Mouse (Mus musculus) spleen, adult 12 weeks (tissue): ENCODE measurements around the gene Tgfbr3.
"Not testable (repeated sequence)": the region's sequence is repeated elsewhere in the genome, so short reads cannot be mapped to it uniquely, and the experiment has no call there.

Experiments
- DNase-seq: peaks from one replicate; pipeline ENCODE4 v3.0.0; 2022; ENCODE audit warnings: low spot score

The Tgfbr3 gene

GRCm38 (mm10) chr5:107240276-107240675 lies 49.2 kb downstream of the Tgfbr3 start:
- DNase-seq = no peak

GRCm38 (mm10) chr5:107237971-107238426 lies 51.4 kb downstream of the Tgfbr3 start:
- no peak for DNase-seq

DNA sequence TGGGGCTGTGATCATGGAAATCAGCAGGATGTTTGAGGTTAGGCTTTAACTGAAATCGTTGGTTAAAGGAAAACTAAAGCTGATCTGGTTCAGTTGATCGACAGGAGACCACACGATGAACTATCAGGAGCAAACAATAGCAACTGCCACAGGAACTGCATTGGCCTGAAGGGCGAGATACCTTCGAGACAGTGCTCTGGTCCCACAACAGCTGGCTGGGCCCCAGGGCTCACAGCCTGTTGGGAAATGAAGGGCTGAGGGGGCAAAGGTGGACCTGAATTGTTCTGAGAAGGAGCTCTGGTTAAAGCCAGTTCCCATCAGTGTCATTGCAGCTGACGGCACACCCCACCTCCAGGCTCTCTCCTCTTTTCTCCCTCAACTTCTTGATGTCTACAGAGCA lies 52.5 kb downstream of the Tgfbr3 start:
- no peak for DNase-seq

DNA sequence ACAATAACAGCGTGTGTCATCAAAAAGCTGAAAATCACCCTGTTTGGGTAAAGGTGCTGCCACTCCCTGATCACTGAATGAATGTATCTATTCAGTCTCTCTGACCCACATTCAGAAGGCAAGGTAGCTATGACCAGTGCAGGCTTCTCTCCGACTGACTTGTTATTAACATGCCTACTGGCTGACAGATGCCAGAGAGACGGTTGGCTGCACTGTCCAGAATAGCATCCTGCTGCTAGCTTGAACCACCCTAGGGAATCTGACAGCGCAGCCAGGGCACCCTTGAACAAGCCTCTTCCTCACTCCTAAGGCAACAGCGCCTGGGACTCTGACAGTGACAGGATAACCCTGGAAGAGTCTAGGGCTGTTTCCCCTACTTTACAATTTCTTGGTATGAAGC lies 53.4 kb downstream of the Tgfbr3 start:
- DNase-seq = no peak

DNA sequence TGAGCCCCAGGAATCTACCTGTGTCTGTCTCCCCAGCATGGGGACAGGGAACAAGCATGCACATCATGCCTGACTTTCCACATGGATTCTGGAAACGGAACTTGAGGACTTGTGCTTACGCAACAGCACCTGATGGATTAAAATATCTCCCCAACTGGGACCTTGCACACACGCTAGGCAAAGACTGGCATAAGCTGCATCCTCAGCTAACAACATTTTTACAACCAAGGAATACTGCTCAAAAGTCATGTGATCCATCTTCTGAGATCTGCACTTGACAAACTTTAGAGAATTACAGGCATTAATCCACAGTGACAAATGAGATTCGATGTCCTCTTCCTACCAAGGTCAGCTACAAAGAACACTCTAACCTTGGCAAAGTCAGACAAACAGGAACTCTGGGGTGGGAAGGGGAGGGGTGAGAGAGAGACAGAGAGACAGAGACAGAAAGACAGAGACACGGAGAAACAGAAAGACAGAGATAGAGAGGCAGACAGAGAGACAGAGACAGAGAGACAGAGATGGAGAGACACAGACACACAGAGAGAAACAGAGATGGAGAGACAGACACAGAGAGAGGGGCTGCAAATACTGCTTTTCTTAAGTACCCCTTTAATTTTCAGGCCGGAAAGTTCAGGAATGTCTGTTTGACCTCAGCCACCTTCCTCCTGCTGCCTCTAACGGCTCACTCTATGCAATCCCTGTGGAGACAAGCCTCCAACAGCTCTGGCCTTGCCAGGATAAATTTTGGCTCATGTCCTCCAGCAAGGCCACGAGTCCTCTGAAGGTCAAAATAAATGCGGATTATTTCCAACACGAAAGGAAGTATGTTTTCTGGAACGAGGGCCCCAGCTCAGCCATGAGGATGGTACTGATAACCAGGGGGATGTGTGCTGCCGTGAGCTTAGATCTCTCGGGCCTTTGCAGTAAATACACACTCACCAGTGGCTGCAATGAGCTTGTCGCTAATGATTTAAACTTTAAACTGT lies 55.8 kb downstream of the Tgfbr3 start:
- no peak for DNase-seq

DNA sequence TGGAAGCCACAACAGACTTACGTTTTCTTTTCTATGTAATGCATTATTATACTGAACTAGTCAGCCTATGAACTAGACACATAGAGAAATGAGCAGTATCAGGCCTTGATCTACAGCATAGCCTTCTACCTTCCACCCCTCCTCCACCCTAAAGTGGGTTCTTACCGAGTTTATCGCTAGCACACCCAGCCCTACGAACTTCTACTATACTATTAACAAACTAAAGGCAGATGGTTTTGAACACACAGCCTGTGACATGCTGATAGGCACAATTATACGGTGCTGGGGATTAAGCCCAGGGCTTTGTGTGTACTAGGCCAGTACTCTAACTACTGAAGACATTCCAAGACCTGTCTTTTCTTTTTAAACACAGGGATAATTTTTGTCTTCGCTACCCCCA lies 59.2 kb downstream of the Tgfbr3 start:
- DNase-seq = no peak

DNA sequence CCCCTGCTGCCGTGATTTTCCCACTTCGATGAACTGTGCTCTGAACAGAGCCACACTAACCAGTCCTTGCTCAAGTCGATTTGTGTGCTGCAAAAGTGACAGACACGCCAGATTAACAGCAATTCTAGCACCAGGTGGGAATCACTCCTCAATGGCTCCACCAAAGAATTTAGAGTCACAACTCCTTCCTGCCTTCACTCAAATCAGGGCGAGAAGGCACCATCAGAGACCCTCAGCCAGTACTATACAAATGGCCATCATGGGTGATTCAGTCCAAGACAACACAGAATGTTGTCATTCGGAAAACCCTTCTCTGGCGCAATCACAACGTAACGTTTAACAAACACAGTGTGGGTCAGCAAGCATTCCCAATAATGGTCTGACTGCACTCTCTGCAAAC lies 60.4 kb downstream of the Tgfbr3 start:
- no peak for DNase-seq

- no peak for DNase-seq
Observed at GRCm38 (mm10) chr5:107227580-107227979, 61.8 kb downstream of the Tgfbr3 start.

- DNase-seq = no peak
Observed at GRCm38 (mm10) chr5:107224820-107225417, 64.5 kb downstream of the Tgfbr3 start.

- no peak for DNase-seq
Observed at GRCm38 (mm10) chr5:107224151-107224550, 65.3 kb downstream of the Tgfbr3 start.

GRCm38 (mm10) chr5:107223483-107223882 lies 65.9 kb downstream of the Tgfbr3 start:
- not testable (repeated sequence) for DNase-seq

GRCm38 (mm10) chr5:107223029-107223428 lies 66.4 kb downstream of the Tgfbr3 start:
- DNase-seq = no peak

GRCm38 (mm10) chr5:107222670-107223005 lies 66.8 kb downstream of the Tgfbr3 start:
- no peak for DNase-seq

GRCm38 (mm10) chr5:107221892-107222669 lies 67.3 kb downstream of the Tgfbr3 start:
- DNase-seq = no peak

- no peak for DNase-seq
Observed at GRCm38 (mm10) chr5:107220936-107221335, 68.5 kb downstream of the Tgfbr3 start.

GRCm38 (mm10) chr5:107219883-107220282 lies 69.5 kb downstream of the Tgfbr3 start:
- DNase-seq = no peak

DNA sequence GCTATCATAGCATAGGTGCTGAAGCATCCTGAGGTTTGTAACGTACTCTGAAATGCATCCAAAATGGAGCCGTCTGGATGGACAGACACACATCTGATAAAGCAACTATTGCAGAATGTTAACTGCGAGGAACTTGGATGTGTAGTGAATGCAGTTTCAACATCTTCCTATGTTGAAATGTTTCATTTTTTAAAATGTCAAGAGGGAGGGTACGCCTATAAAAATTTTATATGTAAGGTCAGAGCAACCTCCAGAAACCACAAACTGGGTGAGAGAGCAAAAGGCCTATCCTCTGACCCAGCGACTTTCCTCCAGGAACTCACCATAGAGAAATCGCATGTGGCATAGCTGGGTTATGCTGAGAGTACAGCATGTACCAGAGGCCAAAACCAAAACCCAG lies 70.1 kb downstream of the Tgfbr3 start:
- DNase-seq = no peak

- no peak for DNase-seq
Observed at GRCm38 (mm10) chr5:107218594-107218993, 70.8 kb downstream of the Tgfbr3 start.

GRCm38 (mm10) chr5:107217139-107217538 lies 72.3 kb downstream of the Tgfbr3 start:
- no peak for DNase-seq

- no peak for DNase-seq
Observed at GRCm38 (mm10) chr5:107213373-107214132, 75.9 kb downstream of the Tgfbr3 start.

DNA sequence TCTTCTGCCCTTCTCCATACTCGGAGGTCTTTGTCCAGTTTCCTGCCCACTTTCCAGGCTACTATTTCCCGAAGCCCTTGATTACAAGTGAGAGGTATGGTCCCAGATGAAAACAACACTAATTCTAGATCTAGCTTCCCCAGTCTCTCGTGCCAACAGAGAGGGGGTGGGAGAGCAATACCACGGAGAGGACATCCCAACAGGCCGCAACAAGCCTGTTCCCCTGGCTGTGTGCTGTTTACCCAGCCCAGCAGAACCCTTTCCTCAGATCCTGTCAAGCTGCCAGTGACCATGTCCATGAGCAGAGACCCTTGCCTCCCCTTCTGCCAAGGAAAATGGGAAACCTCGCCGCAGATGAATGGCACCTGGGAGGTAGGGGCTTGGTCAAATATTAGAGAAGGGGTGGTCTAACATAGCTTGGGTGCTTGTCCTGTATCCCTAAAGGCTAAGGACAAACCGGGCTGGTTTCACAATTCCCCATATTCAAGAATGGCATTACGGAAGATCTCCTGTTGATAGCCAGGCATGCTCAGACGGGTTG lies 77.5 kb downstream of the Tgfbr3 start:
- DNase-seq = no peak

- no peak for DNase-seq
Observed at GRCm38 (mm10) chr5:107210040-107210439, 79.4 kb downstream of the Tgfbr3 start.
